Mouse (Mus musculus): Measurements from ENCODE around the gene Kcnma1.

- TF ChIP-seq CTCF (IDR thresholded peaks at IDR 0.05; ENCODE audit: extremely low read depth, insufficient read depth, insufficient read length, insufficient replicate concordance) (no peak), POLR2A (IDR thresholded peaks at IDR 0.05; ENCODE audit: low read depth, low read length) (no peak)
Measured at GRCm38 (mm10) chr14:23922755-23923154, 91.5 kb downstream of the Kcnma1 start.
